Mouse (Mus musculus) hindbrain, embryonic 14.5 days (tissue): Measurements from ENCODE around the gene B830017H08Rik. TPM values are rescaled to one million over a fixed set of nuclear protein-coding genes. Genes with fewer than 3 reads are reported as not detected.

ENCODE experiments used
- ATAC-seq: fragments of 200-750 bp; cut with Nextera tagmentation; 2 replicates; pipeline ENCODE4 v1.8.0; 2017; ENCODE audit warnings: moderate number of reproducible peaks, mild to moderate bottlenecking, moderate TSS enrichment, moderate library complexity; ENCODE audit not compliant: low FRiP score
- DNase-seq: peaks from one replicate; pipeline ENCODE4 v3.0.0-alpha.2; 2015; ENCODE audit warnings: low spot score
- H3K27ac ChIP-seq: fragments of 300-500 bp; sonication (generic); 2 replicates; pipeline ENCODE4 v1.5.1; 2014; ENCODE audit warnings: mild to moderate bottlenecking, moderate library complexity
- H3K27me3 ChIP-seq: fragments of 300-500 bp; sonication (generic); 2 replicates; pipeline ENCODE4 v1.6.1; 2014; ENCODE audit warnings: mild to moderate bottlenecking, low read length, mixed read lengths; ENCODE audit not compliant: control insufficient read depth, insufficient read depth
- H3K36me3 ChIP-seq: fragments of 300-500 bp; sonication (generic); replicated peaks from 2 replicates; pipeline ENCODE4 v1.6.1; 2014; ENCODE audit not compliant: control insufficient read depth, insufficient read depth
- H3K4me1 ChIP-seq: fragments of 300-500 bp; sonication (generic); replicated peaks from 2 replicates; pipeline ENCODE4 v1.6.1; 2014; ENCODE audit warnings: antibody characterized with exemption, low read length, mixed read lengths; ENCODE audit not compliant: control insufficient read depth, insufficient read depth
- H3K4me2 ChIP-seq: fragments of 300-500 bp; sonication (generic); replicated peaks from 2 replicates; pipeline ENCODE4 v1.6.1; 2014; ENCODE audit warnings: mild to moderate bottlenecking, moderate library complexity
- H3K4me3 ChIP-seq: fragments of 300-500 bp; sonication (generic); replicated peaks from 2 replicates; pipeline ENCODE4 v1.5.1; 2014; ENCODE audit warnings: mild to moderate bottlenecking, low read length
- H3K9ac ChIP-seq: fragments of 300-500 bp; sonication (generic); 2 replicates; pipeline ENCODE4 v1.6.1; 2014
- H3K9me3 ChIP-seq: fragments of 300-500 bp; sonication (generic); 2 replicates; pipeline ENCODE4 v1.6.1; 2016; ENCODE audit warnings: low read length; ENCODE audit not compliant: control insufficient read depth
- WGBS: fragments of 180-500 bp; shearing (Covaris S2); extraction: QIAGEN DNeasy Blood & Tissue Kit; methylation state at CpG from one replicate; pipeline ENCODE4 v1.1.7; 2014; 5-methylcytosine and 5-hydroxymethylcytosine counted together
- polyA plus RNA-seq: library from polyadenylated mRNA; unstranded; fragments of >200 nt; fragmentation: Nextera tagmentation; extraction: Ambion mirVana; gene quantifications from 2 replicates; pipeline ENCODE4 v1.2.1, GENCODE M21; 2014

B830017H08Rik gene
- polyA plus RNA-seq = 6.0 and 6.1 TPM in 2 replicates

- ATAC-seq = no peak; the same call in 1 of the 2 replicates
- H3K27ac ChIP-seq = peak within 1 kb of the TSS; percentile 95
- DNase-seq = no peak
Measured at GRCm38 (mm10) chr16:17832821-17833220, at the start of gene B830017H08Rik. B830017H08Rik (plus strand) TSS chr16:17833121.

GRCm38 (mm10) chr16:17785337-17785736 is 47.6 kb upstream of the B830017H08Rik start:
- no peak for DNase-seq
- ATAC-seq = no peak
- Histone ChIP-seq H3K4me2 (no peak overlapping the region), H3K27me3 (no peaks in the 10 kb centered on the region), H3K9me3 (no peaks in the 10 kb centered on the region), H3K4me1 (no peaks in the 10 kb centered on the region), H3K9ac (no peak overlapping the region), H3K27ac (no peak overlapping the region), H3K4me3 (no peak overlapping the region), H3K36me3 (peaks cover 73% of the 10 kb centered on the region)
- WGBS = 60% methylated on average over 3 of the region's 3 CpGs

More at GRCm38 (mm10) chr16:17832821-17833220, at the start of gene B830017H08Rik:
- Histone ChIP-seq H3K9ac (peak within 1 kb of the TSS; percentile 85), H3K36me3 (0 out of 2 replicates have a peak, but pooled peaks cover 1% of the 10 kb centered on the region), H3K4me1 (peaks cover 9% of the 10 kb centered on the region; the same call in 1 of the 2 replicates), H3K4me2 (peak within 1 kb of the TSS; percentile 97), H3K27me3 (peaks cover 32% of the 10 kb centered on the region), H3K9me3 (no peaks in the 10 kb centered on the region), H3K4me3 (peak within 1 kb of the TSS; percentile 63)
- 24% methylated on average over 7 of the region's 7 CpGs for WGBS

GRCm38 (mm10) chr16:17792728-17793127 is 40.2 kb upstream of the B830017H08Rik start:
- DNase-seq (no peak), ATAC-seq (no peak)
- peaks cover 25% of the 10 kb centered on the region for H3K27me3 ChIP-seq
- WGBS = 74% methylated on average over 3 of the region's 3 CpGs
- no peaks in the 10 kb centered on the region for H3K9me3 ChIP-seq
- H3K4me1 ChIP-seq = 0 out of 2 replicates have a peak, but pooled peaks cover 9% of the 10 kb centered on the region
- no peak overlapping the region for H3K27ac ChIP-seq
- H3K4me2 ChIP-seq = no peak overlapping the region
- H3K9ac ChIP-seq = no peak overlapping the region
- no peak overlapping the region for H3K4me3 ChIP-seq
- peaks cover 54% of the 10 kb centered on the region for H3K36me3 ChIP-seq

DNA sequence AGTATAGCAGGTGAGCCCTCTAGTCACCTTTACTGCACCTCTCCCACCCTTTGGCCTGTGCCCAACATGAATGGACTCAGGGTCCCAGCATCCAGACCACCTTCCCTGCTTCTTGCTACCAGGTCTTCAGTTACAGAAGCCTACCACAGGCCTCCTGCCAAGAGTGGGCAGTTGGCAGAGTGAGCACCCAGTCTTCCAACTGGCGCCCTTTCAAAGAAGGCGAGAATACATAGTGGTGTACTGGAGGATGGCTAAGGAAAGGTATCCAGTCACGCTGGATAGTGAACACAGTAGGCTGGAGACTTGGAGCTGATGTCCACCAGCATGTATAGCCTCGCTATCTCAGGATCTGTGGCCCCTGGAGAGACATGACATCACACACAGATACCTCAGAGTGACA is 38.9 kb upstream of the B830017H08Rik start:
- H3K4me1 ChIP-seq = 0 out of 2 replicates have a peak, but pooled peaks cover 9% of the 10 kb centered on the region
- 83% methylated on average over 4 of the region's 4 CpGs for WGBS
- no peak overlapping the region for H3K9ac ChIP-seq
- peaks cover 43% of the 10 kb centered on the region for H3K36me3 ChIP-seq
- no peak overlapping the region for H3K4me3 ChIP-seq
- no peak overlapping the region for H3K27ac ChIP-seq
- peaks cover 39% of the 10 kb centered on the region for H3K27me3 ChIP-seq
- ATAC-seq (no peak), DNase-seq (no peak)
- no peak overlapping the region for H3K4me2 ChIP-seq
- H3K9me3 ChIP-seq = no peaks in the 10 kb centered on the region

- H3K27ac ChIP-seq = no peak overlapping the region
- no peak overlapping the region for H3K9ac ChIP-seq
- H3K36me3 ChIP-seq = peaks cover 29% of the 10 kb centered on the region
- WGBS = 69% methylated on average over 5 of the region's 5 CpGs
- H3K4me1 ChIP-seq = 0 out of 2 replicates have a peak, but pooled peaks cover 9% of the 10 kb centered on the region
- DNase-seq (no peak), ATAC-seq (peak; percentile 23; the same call in 1 of the 2 replicates)
- no peaks in the 10 kb centered on the region for H3K9me3 ChIP-seq
- no peak overlapping the region for H3K4me3 ChIP-seq
- H3K27me3 ChIP-seq = peaks cover 53% of the 10 kb centered on the region
- H3K4me2 ChIP-seq = no peak overlapping the region
Measured at GRCm38 (mm10) chr16:17795643-17796042, 37.3 kb upstream of the B830017H08Rik start.

DNA sequence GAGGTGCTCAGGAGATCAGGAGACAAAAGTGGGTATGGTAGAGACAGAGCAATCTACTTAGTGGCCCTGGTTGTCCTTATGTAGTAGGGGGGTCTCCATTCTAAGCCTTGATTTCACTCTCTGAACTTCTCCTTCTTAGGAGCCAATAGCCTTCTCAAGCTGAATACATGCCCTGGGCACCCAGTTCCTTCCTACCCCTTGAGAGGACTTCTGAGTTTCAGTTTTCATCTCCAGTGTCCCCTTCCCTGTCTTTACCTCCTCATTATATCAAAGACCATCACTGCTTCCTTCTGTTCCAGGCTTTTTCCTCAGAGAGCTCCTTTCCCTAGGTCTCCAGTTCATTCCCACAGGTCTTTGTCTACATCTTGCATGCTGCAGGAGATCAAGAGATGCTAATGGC is 36.4 kb upstream of the B830017H08Rik start:
- Histone ChIP-seq H3K9me3 (no peaks in the 10 kb centered on the region), H3K9ac (no peak overlapping the region), H3K4me3 (peak overlapping the region; percentile 46), H3K27me3 (peaks cover 62% of the 10 kb centered on the region), H3K4me2 (peak overlapping the region; percentile 79), H3K36me3 (peaks cover 20% of the 10 kb centered on the region), H3K4me1 (0 out of 2 replicates have a peak, but pooled peaks cover 9% of the 10 kb centered on the region), H3K27ac (no peak overlapping the region)
- ATAC-seq = no peak
- DNase-seq = no peak

- Histone ChIP-seq H3K4me2 (peak within 1 kb of the TSS; percentile 79), H3K9ac (peak within 1 kb of the TSS; percentile 61), H3K27me3 (peaks cover 68% of the 10 kb centered on the region), H3K27ac (no peak within 1 kb of the TSS), H3K4me3 (peak within 1 kb of the TSS; percentile 46), H3K9me3 (no peaks in the 10 kb centered on the region), H3K4me1 (0 out of 2 replicates have a peak, but pooled peaks cover 9% of the 10 kb centered on the region), H3K36me3 (peaks cover 14% of the 10 kb centered on the region)
- WGBS = 1% methylated on average over 56 of the region's 81 CpGs
- ATAC-seq (peak; percentile 21; the same call in 1 of the 2 replicates), DNase-seq (no peak)
Measured at GRCm38 (mm10) chr16:17796971-17797811, 35.7 kb upstream of the B830017H08Rik start, which contains the start of gene Scarf2. Scarf2 (plus strand) TSS chr16:17797282.

DNA sequence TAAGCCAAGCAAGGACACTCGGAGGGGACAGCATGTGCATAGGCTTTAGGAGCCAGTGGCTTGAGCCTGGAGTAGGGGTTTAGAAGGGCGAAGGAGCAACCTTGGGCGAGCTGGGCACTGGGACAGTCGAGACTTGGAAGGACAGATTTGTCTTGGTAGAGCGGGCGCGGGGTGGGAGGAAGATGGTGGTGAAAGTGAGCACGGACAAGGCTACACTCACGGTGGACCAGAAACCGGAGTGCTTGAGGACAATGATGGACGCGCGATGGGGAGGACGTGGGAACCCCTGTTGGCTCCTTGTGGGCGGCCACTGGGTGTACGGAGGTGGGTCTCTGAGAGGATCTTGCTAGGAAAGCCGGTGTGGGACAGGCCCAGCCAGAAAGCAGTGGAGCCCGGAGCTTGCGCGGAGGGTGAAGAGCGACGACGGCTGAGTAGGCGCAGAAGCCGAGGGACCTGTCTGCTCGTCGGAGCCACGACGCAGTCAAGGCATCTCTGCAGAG is 35.1 kb upstream of the B830017H08Rik start:
- H3K27ac ChIP-seq = no peak overlapping the region
- peak overlapping the region; percentile 61; the same call in 1 of the 2 replicates for H3K9ac ChIP-seq
- 3% methylated on average over 29 of the region's 29 CpGs for WGBS
- H3K9me3 ChIP-seq = no peaks in the 10 kb centered on the region
- peaks cover 7% of the 10 kb centered on the region; the same call in 1 of the 2 replicates for H3K36me3 ChIP-seq
- peaks cover 15% of the 10 kb centered on the region for H3K4me1 ChIP-seq
- no peak for DNase-seq
- peak overlapping the region; percentile 46 for H3K4me3 ChIP-seq
- ATAC-seq = no peak
- H3K4me2 ChIP-seq = peak overlapping the region; percentile 79
- peaks cover 75% of the 10 kb centered on the region for H3K27me3 ChIP-seq
